In genomic region chr5:140263754-140264749, GRCm38 (mm10) we compare ENCODE assay signal across 9 mouse cellular contexts. TPM values are rescaled to one million over a fixed set of nuclear protein-coding genes. Genes with fewer than 3 reads are reported as not detected.
DNase-seq lines count a peak whose midpoint lies in the region; ATAC-seq and TF ChIP-seq lines count a peak whose summit lies in the region.
"Had no signal": no experiment of that assay in that cellular context is flagged by ENCODE, and none has a peak within 500 bp of the region (broad histone marks: within the 10 kb centered on the region; RNA-seq: fewer than 3 reads in every experiment).

No protein-coding gene starts in this region.

- intact Hi-C loops in heart, postnatal 25 days (cut with DNase I) = no loop called here

- no peak overlapping the region; the same call in 1 of the 2 replicates for H3K27ac ChIP-seq in embryonic facial prominence, embryonic 11.5 days (replicated peaks; ENCODE audit: low read depth, low read length)
- peak overlapping the region; percentile 43; the same call in 1 of the 2 replicates for H3K27ac ChIP-seq in midbrain, postnatal 0 days (ENCODE audit: low read depth, low read length)
- H3K27ac ChIP-seq in intestine, postnatal 0 days (ENCODE audit: low read depth, low read length) = no peak overlapping the region
- H3K27ac ChIP-seq: liver, embryonic 14.5 days had no signal

- peak; percentile 92 for DNase-seq in heart, adult 11 months
- DNase-seq in heart, postnatal 25 days (ENCODE audit: low spot score) = no peak
- peak; percentile 22 for DNase-seq in embryonic facial prominence, embryonic 11.5 days (ENCODE audit: low spot score)
- DNase-seq in heart, postnatal 4 days = peak; percentile 39
- DNase-seq in midbrain, postnatal 0 days (ENCODE audit: low spot score) = peak; percentile 69
- no peak for DNase-seq in urinary bladder, adult 2 months (ENCODE audit: low spot score)

- H3K9me3 ChIP-seq in embryonic facial prominence, embryonic 11.5 days (replicated peaks; ENCODE audit: control insufficient read depth, low read length) = no peaks in the 10 kb centered on the region
- H3K9me3 ChIP-seq in midbrain, postnatal 0 days (ENCODE audit: low read length) = no peaks in the 10 kb centered on the region
- no peaks in the 10 kb centered on the region for H3K9me3 ChIP-seq in intestine, postnatal 0 days (ENCODE audit: control insufficient read depth)

- H3K4me2 ChIP-seq in embryonic facial prominence, embryonic 11.5 days (ENCODE audit: low read depth, low read length) = no peak overlapping the region
- no peak overlapping the region for H3K4me2 ChIP-seq in midbrain, postnatal 0 days (ENCODE audit: low read depth, low read length, poor library complexity, severe bottlenecking)
- no peak overlapping the region for H3K4me2 ChIP-seq in intestine, postnatal 0 days (replicated peaks; ENCODE audit: low read depth)

- H3K4me1 ChIP-seq in embryonic facial prominence, embryonic 11.5 days (ENCODE audit: control insufficient read depth, insufficient read depth, low read length) = no peaks in the 10 kb centered on the region
- peaks cover 5% of the 10 kb centered on the region; the same call in 1 of the 2 replicates for H3K4me1 ChIP-seq in midbrain, postnatal 0 days (ENCODE audit: insufficient read depth, low read length)
- no peaks in the 10 kb centered on the region for H3K4me1 ChIP-seq in intestine, postnatal 0 days (replicated peaks; ENCODE audit: control insufficient read depth, insufficient read depth, low read length)

- ATAC-seq in embryonic facial prominence, embryonic 11.5 days (replicated peaks; ENCODE audit: insufficient number of reproducible peaks, low FRiP score, low TSS enrichment, low read depth) = peak; percentile 61
- 0 out of 2 replicates have a peak, but pooled peaks have one; percentile 23 for ATAC-seq in midbrain, postnatal 0 days (ENCODE audit: low FRiP score)
- ATAC-seq in intestine, postnatal 0 days = no peak
- ATAC-seq in CD4-positive, CD25-positive, alpha-beta regulatory T cell, adult 4 months = no peak

- no peak overlapping the region for H3K4me3 ChIP-seq in embryonic facial prominence, embryonic 11.5 days (ENCODE audit: low read depth, low read length)
- no peak overlapping the region for H3K4me3 ChIP-seq in midbrain, postnatal 0 days (ENCODE audit: low read depth, low read length)
- H3K4me3 ChIP-seq in intestine, postnatal 0 days (ENCODE audit: low read depth, low read length) = no peak overlapping the region

- H3K27me3 ChIP-seq in embryonic facial prominence, embryonic 11.5 days (ENCODE audit: control insufficient read depth, insufficient read depth, low read length) = no peaks in the 10 kb centered on the region
- H3K27me3 ChIP-seq in midbrain, postnatal 0 days (ENCODE audit: insufficient read depth, low read length) = no peaks in the 10 kb centered on the region
- no peaks in the 10 kb centered on the region for H3K27me3 ChIP-seq in intestine, postnatal 0 days (replicated peaks; ENCODE audit: control insufficient read depth, insufficient read depth, low read length)

- no peak for TF ChIP-seq CTCF in midbrain, postnatal 0 days (IDR thresholded peaks at IDR 0.05)
- TF ChIP-seq CTCF in intestine, postnatal 0 days (IDR thresholded peaks at IDR 0.05; ENCODE audit: low read depth) = no peak

- H3K9ac ChIP-seq in embryonic facial prominence, embryonic 11.5 days (replicated peaks; ENCODE audit: low read length) = no peak overlapping the region
- H3K9ac ChIP-seq in midbrain, postnatal 0 days (replicated peaks; ENCODE audit: low read length, poor library complexity, severe bottlenecking) = no peak overlapping the region
- no peak overlapping the region for H3K9ac ChIP-seq in intestine, postnatal 0 days (ENCODE audit: low read depth, low read length)
- H3K9ac ChIP-seq: liver, embryonic 14.5 days had no signal

- no peaks in the 10 kb centered on the region; the same call in 1 of the 2 replicates for H3K36me3 ChIP-seq in embryonic facial prominence, embryonic 11.5 days (replicated peaks; ENCODE audit: control insufficient read depth, insufficient read depth, low read depth, low read length)
- H3K36me3 ChIP-seq in midbrain, postnatal 0 days (ENCODE audit: insufficient read depth, low read length) = no peaks in the 10 kb centered on the region
- peaks cover 10% of the 10 kb centered on the region for H3K36me3 ChIP-seq in intestine, postnatal 0 days (ENCODE audit: control insufficient read depth, insufficient read depth)

- WGBS in embryonic facial prominence, embryonic 11.5 days = 56% methylated on average over 30 of the region's 30 CpGs
- WGBS in midbrain, postnatal 0 days = 25% methylated on average over 30 of the region's 30 CpGs
- 85% methylated on average over 30 of the region's 30 CpGs for WGBS in intestine, postnatal 0 days

RNA-seq across cellular contexts. Expression of gene Mad1l1, which starts 57.3 kb away (rescaled TPM):
- total RNA-seq in heart, postnatal 25 days (2021) = 10 to 100 TPM; 10.0 to 11.0 TPM
- polyA plus RNA-seq in embryonic facial prominence, embryonic 11.5 days (2014; fragmentation: Nextera tagmentation; extraction: Ambion mirVana) = 43.7 and 44.2 TPM in 2 replicates
- total RNA-seq in heart, postnatal 4 days (2021) = 10 to 100 TPM; 22.1 to 28.5 TPM
- total RNA-seq in midbrain, postnatal 0 days (2014; rRNA removed) = 25.9 and 28.5 TPM in 2 replicates
- polyA plus RNA-seq in midbrain, postnatal 0 days (2015; fragmentation: Nextera tagmentation; extraction: Ambion mirVana) = 33.5 and 34.0 TPM in 2 replicates
- polyA plus RNA-seq in intestine, postnatal 0 days (2015; fragmentation: Nextera tagmentation; extraction: Ambion mirVana) = 10.3 and 11.1 TPM in 2 replicates
- polyA plus RNA-seq in urinary bladder, adult 2 months (2012; rRNA removed) = 13.2 and 13.8 TPM in 2 replicates
- 10 to 100 TPM; 28.2 to 40.3 TPM for polyA plus RNA-seq in CD4-positive, CD25-positive, alpha-beta regulatory T cell, adult 4 months (2017; shearing (Covaris generic))

RNA-seq across cellular contexts. Expression of gene Nudt1, which starts 57.4 kb away (rescaled TPM):
- total RNA-seq in heart, postnatal 25 days (2021) = 10 to 100 TPM in 1 of 2 experiments, 1 to 10 TPM in 1; 9.5 to 11.2 TPM
- polyA plus RNA-seq in embryonic facial prominence, embryonic 11.5 days (2014; fragmentation: Nextera tagmentation; extraction: Ambion mirVana) = 44.8 and 54.7 TPM in 2 replicates
- 10 to 100 TPM; 16.2 to 18.6 TPM for total RNA-seq in heart, postnatal 4 days (2021)
- total RNA-seq in midbrain, postnatal 0 days (2014; rRNA removed) = 7.6 and 10.5 TPM in 2 replicates
- 16.6 and 17.9 TPM in 2 replicates for polyA plus RNA-seq in midbrain, postnatal 0 days (2015; fragmentation: Nextera tagmentation; extraction: Ambion mirVana)
- 28.9 and 34.7 TPM in 2 replicates for polyA plus RNA-seq in intestine, postnatal 0 days (2015; fragmentation: Nextera tagmentation; extraction: Ambion mirVana)
- 19.0 and 21.6 TPM in 2 replicates for polyA plus RNA-seq in urinary bladder, adult 2 months (2012; rRNA removed)
- polyA plus RNA-seq in CD4-positive, CD25-positive, alpha-beta regulatory T cell, adult 4 months (2017; shearing (Covaris generic)) = 10 to 100 TPM; 14.8 to 28.6 TPM

Comparison
In these comparisons a context has a peak if more than half of its experiments do, and no peak if none do; other contexts are left out.
1. DNase-seq: peak in heart, adult 11 months (single experiment), embryonic facial prominence, embryonic 11.5 days (single experiment), heart, postnatal 4 days (single experiment) and midbrain, postnatal 0 days (single experiment); none in heart, postnatal 25 days (single experiment) and urinary bladder, adult 2 months (single experiment).
2. ATAC-seq: peak in embryonic facial prominence, embryonic 11.5 days (single experiment) and midbrain, postnatal 0 days (single experiment); none in intestine, postnatal 0 days (single experiment) and CD4-positive, CD25-positive, alpha-beta regulatory T cell, adult 4 months (single experiment).